Mouse (Mus musculus) ES-E14 (cell line): Measurements from ENCODE around the gene Lrp6. TPM values are rescaled to one million over a fixed set of nuclear protein-coding genes. Genes with fewer than 3 reads are reported as not detected.

Experiments used
- DNase-seq: peaks from one replicate; pipeline ENCODE4 v3.0.0-alpha.2; 2013; ENCODE audit warnings: low read depth, low spot score
- H3K27ac ChIP-seq: 2 replicates; pipeline ENCODE4 v1.5.1; 2012; ENCODE audit warnings: low read depth, mild to moderate bottlenecking, low read length, moderate library complexity, mixed read lengths; ENCODE audit not compliant: poor library complexity, insufficient read depth, severe bottlenecking
- H3K36me3 ChIP-seq: 2 replicates; pipeline ENCODE4 v1.6.1; 2012; ENCODE audit warnings: mild to moderate bottlenecking, low read length, moderate library complexity, mixed read lengths; ENCODE audit not compliant: control insufficient read depth, poor library complexity, insufficient read depth, severe bottlenecking
- H3K4me1 ChIP-seq, 2 experiments: fragments of 150-350 bp in 1 of 2; sonication (generic) in 1 of 2; 2 replicates each; pipeline ENCODE4 v1.6.1; 2012; ENCODE audit warnings: low read length in 2 of 2, mild to moderate bottlenecking in 1 of 2, mixed read lengths in 1 of 2; ENCODE audit not compliant: control insufficient read depth in 2 of 2, insufficient read depth in 2 of 2, poor library complexity in 1 of 2
- H3K4me3 ChIP-seq, 2 experiments: fragments of 150-350 bp in 1 of 2; sonication (generic) in 1 of 2; 2 replicates each; pipeline ENCODE4 v1.5.1; 2012; ENCODE audit warnings: low read length in 2 of 2, low read depth in 1 of 2, mild to moderate bottlenecking in 1 of 2, mixed read lengths in 1 of 2; ENCODE audit not compliant: insufficient read depth in 1 of 2, poor library complexity in 1 of 2, severe bottlenecking in 1 of 2
- H3K9ac ChIP-seq: 2 replicates; pipeline ENCODE4 v1.6.1; 2012; ENCODE audit warnings: low read depth, mild to moderate bottlenecking, low read length, mixed read lengths; ENCODE audit not compliant: poor library complexity, insufficient read depth, severe bottlenecking
- H3K9me3 ChIP-seq: fragments of 150-350 bp; sonication (generic); 2 replicates; pipeline ENCODE4 v1.6.1; 2012; ENCODE audit warnings: low read depth, mild to moderate bottlenecking, low read length; ENCODE audit not compliant: control insufficient read depth, insufficient read depth
- CHD2 ChIP-seq: IDR thresholded peaks from 2 replicates; pipeline ENCODE4 v1.6.1; 2014; ENCODE audit warnings: mild to moderate bottlenecking, low read depth, low read length, inconsistent platforms
- HCFC1 ChIP-seq: IDR thresholded peaks from 2 replicates; pipeline ENCODE4 v1.6.1; 2012; ENCODE audit warnings: low read length, inconsistent platforms, borderline replicate concordance; ENCODE audit not compliant: insufficient read depth
- MAFK ChIP-seq: IDR thresholded peaks from 2 replicates; pipeline ENCODE4 v1.6.1; 2014; ENCODE audit warnings: mild to moderate bottlenecking, low read depth, low read length, inconsistent platforms; ENCODE audit not compliant: insufficient read depth
- ZC3H11A ChIP-seq: IDR thresholded peaks from 2 replicates; pipeline ENCODE4 v1.6.1; 2012; ENCODE audit warnings: low read depth, mild to moderate bottlenecking, inconsistent platforms, low read length, borderline replicate concordance
- ZNF384 ChIP-seq: IDR thresholded peaks from 2 replicates; pipeline ENCODE4 v1.6.1; 2012; ENCODE audit warnings: low read depth, low read length, inconsistent platforms
- in situ Hi-C, 2 experiments: fragments of 600-800 bp; cut with MboI; formaldehyde crosslinking; loops; one replicate each; pipeline ENCODE4 v1.15.1; 2025; ENCODE audit warnings: low sequenced_read_pairs in 2 of 2, inconsistent platforms in 1 of 2; ENCODE audit not compliant: unreplicated experiment in 2 of 2
- total RNA-seq: library from RNA; depleted of rRNA; stranded (reverse); fragments of 300-350 nt; gene quantifications from 2 replicates; pipeline ENCODE4 v1.2.3, GENCODE M21; 2012

Gene Lrp6
- total RNA-seq, 1 experiment = 46.8 TPM

GRCm38 (mm10) chr6:134515416-134515815 is 51.3 kb downstream of the Lrp6 start:
- in situ Hi-C loops = no loop called here

GRCm38 (mm10) chr6:134513896-134514510 is 52.8 kb downstream of the Lrp6 start:
- TF ChIP-seq ZC3H11A = no peak
- no peak for TF ChIP-seq HCFC1
- no peak for TF ChIP-seq ZNF384
- no peak for TF ChIP-seq CHD2
- no peak for TF ChIP-seq MAFK
- Histone ChIP-seq H3K4me3 (no peak overlapping the region), H3K4me1 (peaks cover 0 to 8% of the 10 kb centered on the region in 2 experiments; a peak in 1 of 4 replicates), H3K27ac (no peak overlapping the region), H3K9me3 (no peaks in the 10 kb centered on the region), H3K36me3 (no peaks in the 10 kb centered on the region), H3K9ac (no peak overlapping the region)
- in situ Hi-C loops = no loop called here
- no peak for DNase-seq

More at GRCm38 (mm10) chr6:134515416-134515815, 51.3 kb downstream of the Lrp6 start:
- H3K4me3 ChIP-seq = peak overlapping the region in 1 of 2 experiments; percentile 32; a peak in 3 of 4 replicates
- no peak for DNase-seq
- H3K36me3 ChIP-seq = no peaks in the 10 kb centered on the region
- peaks cover 0 to 8% of the 10 kb centered on the region in 2 experiments; a peak in 1 of 4 replicates for H3K4me1 ChIP-seq
- H3K9ac ChIP-seq = no peak overlapping the region
- H3K9me3 ChIP-seq = no peaks in the 10 kb centered on the region
- H3K27ac ChIP-seq = no peak overlapping the region
- TF ChIP-seq ZC3H11A (no peak), MAFK (no peak), ZNF384 (no peak), HCFC1 (no peak), CHD2 (no peak)

GRCm38 (mm10) chr6:134513011-134513410 is 53.8 kb downstream of the Lrp6 start:
- Histone ChIP-seq H3K4me1 (peaks cover 0 to 8% of the 10 kb centered on the region in 2 experiments; a peak in 1 of 4 replicates), H3K27ac (no peak overlapping the region), H3K9ac (no peak overlapping the region), H3K36me3 (no peaks in the 10 kb centered on the region), H3K9me3 (no peaks in the 10 kb centered on the region), H3K4me3 (no peak overlapping the region)
- TF ChIP-seq HCFC1 = no peak
- TF ChIP-seq MAFK = no peak
- TF ChIP-seq CHD2 = no peak
- no peak for TF ChIP-seq ZC3H11A
- TF ChIP-seq ZNF384 = no peak
- DNase-seq = no peak
- in situ Hi-C loops = no loop called here

GRCm38 (mm10) chr6:134512478-134512877 is 54.3 kb downstream of the Lrp6 start:
- Histone ChIP-seq H3K27ac (no peak overlapping the region), H3K4me1 (peaks cover 0 to 8% of the 10 kb centered on the region in 2 experiments; a peak in 1 of 4 replicates)

More at GRCm38 (mm10) chr6:134512478-134512877, 54.3 kb downstream of the Lrp6 start:
- H3K36me3 ChIP-seq = no peaks in the 10 kb centered on the region
- H3K9ac ChIP-seq = no peak overlapping the region
- no peak overlapping the region for H3K4me3 ChIP-seq
- no peak for DNase-seq
- no peaks in the 10 kb centered on the region for H3K9me3 ChIP-seq
- in situ Hi-C loops = no loop called here
- TF ChIP-seq ZNF384 = no peak
- TF ChIP-seq MAFK = no peak
- no peak for TF ChIP-seq HCFC1
- TF ChIP-seq ZC3H11A = no peak
- no peak for TF ChIP-seq CHD2
